Mouse (Mus musculus) kidney, postnatal 0 days (tissue): ENCODE data around the gene Ppp1r14d. TPM values are rescaled to one million over a fixed set of nuclear protein-coding genes. Genes with fewer than 3 reads are reported as not detected.

Experiments used
- ATAC-seq: fragments of 200-750 bp; cut with Nextera tagmentation; replicated peaks from 2 replicates; pipeline ENCODE4 v1.8.0; 2017; ENCODE audit warnings: low read depth, moderate number of reproducible peaks, moderate TSS enrichment, moderate library complexity; ENCODE audit not compliant: low FRiP score
- DNase-seq: peaks from one replicate; pipeline ENCODE4 v3.0.0-alpha.2; 2016; ENCODE audit warnings: low spot score
- H3K27ac ChIP-seq: fragments of 300-500 bp; sonication (generic); 2 replicates; pipeline ENCODE4 v1.5.1; 2014; ENCODE audit warnings: mild to moderate bottlenecking
- H3K27me3 ChIP-seq: fragments of 300-500 bp; sonication (generic); 2 replicates; pipeline ENCODE4 v1.6.1; 2014; ENCODE audit warnings: low read length, mixed read lengths; ENCODE audit not compliant: insufficient read depth
- H3K36me3 ChIP-seq: fragments of 300-500 bp; sonication (generic); 2 replicates; pipeline ENCODE4 v1.6.1; 2014; ENCODE audit warnings: low read length, mixed read lengths; ENCODE audit not compliant: insufficient read depth
- H3K4me1 ChIP-seq: fragments of 300-500 bp; sonication (generic); replicated peaks from 2 replicates; pipeline ENCODE4 v1.6.1; 2014; ENCODE audit warnings: antibody characterized with exemption, low read length, mixed read lengths; ENCODE audit not compliant: insufficient read depth
- H3K4me2 ChIP-seq: fragments of 300-500 bp; sonication (generic); 2 replicates; pipeline ENCODE4 v1.6.1; 2014; ENCODE audit warnings: mild to moderate bottlenecking, low read length, moderate library complexity, mixed read lengths
- H3K4me3 ChIP-seq: fragments of 300-500 bp; sonication (generic); replicated peaks from 2 replicates; pipeline ENCODE4 v1.5.1; 2014; ENCODE audit warnings: low read depth, low read length
- H3K9ac ChIP-seq: fragments of 300-500 bp; sonication (generic); 2 replicates; pipeline ENCODE4 v1.6.1; 2014; ENCODE audit warnings: low read depth, low read length
- H3K9me3 ChIP-seq: fragments of 300-500 bp; sonication (generic); replicated peaks from 2 replicates; pipeline ENCODE4 v1.6.1; 2016; ENCODE audit warnings: low read length, inconsistent platforms, mixed read lengths
- CTCF ChIP-seq: IDR thresholded peaks from 2 replicates; pipeline ENCODE4 v1.5.1; 2016; ENCODE audit warnings: antibody characterized with exemption, low read depth, mild to moderate bottlenecking, moderate library complexity
- WGBS: fragments of 180-500 bp; shearing (Covaris S2); extraction: QIAGEN DNeasy Blood & Tissue Kit; methylation state at CpG from one replicate; pipeline ENCODE4 v1.1.7; 2014; 5-methylcytosine and 5-hydroxymethylcytosine counted together
- polyA plus RNA-seq: library from polyadenylated mRNA; unstranded; fragments of >200 nt; fragmentation: Nextera tagmentation; extraction: Ambion mirVana; gene quantifications from 2 replicates; pipeline ENCODE4 v1.2.1, GENCODE M21; 2015

Ppp1r14d gene
- polyA plus RNA-seq, 1 experiment from 2014 or later: 1.0 TPM

DNA sequence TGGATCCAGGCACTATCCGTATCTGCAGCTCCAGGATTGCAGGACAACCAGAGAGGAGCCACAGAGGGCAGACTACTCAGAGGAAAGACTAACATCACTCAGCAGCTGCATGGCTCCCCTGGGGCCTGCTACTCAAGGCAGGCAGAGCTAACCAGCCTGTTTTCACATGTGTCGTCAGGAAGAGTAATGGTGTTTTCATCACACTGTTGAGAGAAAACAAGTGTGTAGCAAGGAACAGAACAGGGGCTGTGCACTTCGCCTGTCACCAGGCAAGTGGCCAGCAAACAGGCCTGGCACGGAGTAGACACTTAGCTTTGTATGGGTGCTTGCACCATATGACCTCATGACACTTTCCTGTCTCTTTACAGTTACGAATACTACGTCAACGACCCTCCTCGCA, 58.1 kb downstream of the Ppp1r14d start:
- DNase-seq (peak; percentile 21), ATAC-seq (no peak)
- Histone ChIP-seq H3K27me3 (no peaks in the 10 kb centered on the region), H3K36me3 (no peaks in the 10 kb centered on the region), H3K9ac (no peak overlapping the region), H3K4me3 (no peak overlapping the region), H3K4me2 (no peak overlapping the region), H3K4me1 (peaks cover 27% of the 10 kb centered on the region), H3K27ac (no peak overlapping the region), H3K9me3 (no peaks in the 10 kb centered on the region)
- 48% methylated on average over 8 of the region's 8 CpGs for WGBS
- no peak for TF ChIP-seq CTCF

DNA sequence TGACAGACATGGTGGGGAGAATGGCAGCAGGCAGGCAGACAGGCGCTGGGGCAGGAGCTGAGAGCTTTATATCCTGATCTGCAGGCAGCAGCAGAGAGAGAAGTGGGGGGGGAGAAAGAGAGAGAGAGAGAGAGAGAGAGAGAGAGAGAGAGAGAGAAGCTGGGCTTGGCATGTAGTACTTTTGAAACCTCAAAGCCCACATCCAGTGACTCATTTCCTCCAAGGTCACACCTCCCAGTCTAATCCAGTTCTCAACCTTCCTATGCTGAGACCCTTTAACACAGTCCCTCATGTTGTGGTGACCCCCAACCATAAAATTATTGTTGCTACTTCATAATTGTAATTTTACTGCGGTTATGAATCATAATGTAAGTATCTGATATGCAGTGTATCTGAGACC, 59.4 kb downstream of the Ppp1r14d start:
- H3K27me3 ChIP-seq: no peaks in the 10 kb centered on the region
- H3K4me3 ChIP-seq: no peak overlapping the region
- H3K36me3 ChIP-seq: no peaks in the 10 kb centered on the region
- TF ChIP-seq CTCF: no peak
- peaks cover 27% of the 10 kb centered on the region for H3K4me1 ChIP-seq
- no peak overlapping the region for H3K9ac ChIP-seq
- H3K27ac ChIP-seq: no peak overlapping the region
- DNase-seq (no peak), ATAC-seq (no peak)
- no peak overlapping the region for H3K4me2 ChIP-seq
- H3K9me3 ChIP-seq: no peaks in the 10 kb centered on the region
- WGBS: 85% methylated on average over 2 of the region's 2 CpGs

Other genes with a start within 250 kb of the Ppp1r14d start
- gene Ccdc32, start 200.5 kb downstream of the Ppp1r14d start, polyA plus RNA-seq: 29.9 and 30.1 TPM in 2 replicates
- gene Rpusd2, start 195.1 kb downstream of the Ppp1r14d start, polyA plus RNA-seq: 2.8 and 3.1 TPM in 2 replicates
- 25.6 and 26.0 TPM in 2 replicates for gene Knl1, start 182.8 kb downstream of the Ppp1r14d start, polyA plus RNA-seq
- gene Rad51, start 117.1 kb downstream of the Ppp1r14d start, polyA plus RNA-seq: 17.0 and 22.4 TPM in 2 replicates
- gene Rmdn3, start 72.9 kb downstream of the Ppp1r14d start, polyA plus RNA-seq: 35.0 and 36.2 TPM in 2 replicates
- gene Gchfr, start 62.1 kb downstream of the Ppp1r14d start, polyA plus RNA-seq: 33.9 and 35.0 TPM in 2 replicates
- gene Gm14137, start 55.4 kb downstream of the Ppp1r14d start, polyA plus RNA-seq: 0.27 and 0.33 TPM in 2 replicates
- gene Zfyve19, start 21.3 kb downstream of the Ppp1r14d start, polyA plus RNA-seq: 41.9 and 44.0 TPM in 2 replicates
- 15.1 and 16.8 TPM in 2 replicates for gene Dnajc17, start 21.1 kb downstream of the Ppp1r14d start, polyA plus RNA-seq
- 62.3 and 62.7 TPM in 2 replicates for gene Spint1, start 7.5 kb upstream of the Ppp1r14d start, polyA plus RNA-seq
- 3.5 and 3.6 TPM in 2 replicates for gene Rhov, start 41.4 kb upstream of the Ppp1r14d start, polyA plus RNA-seq
- 13.4 and 15.0 TPM in 2 replicates for gene Vps18, start 58.8 kb upstream of the Ppp1r14d start, polyA plus RNA-seq
- gene Dll4, start 95.9 kb upstream of the Ppp1r14d start, polyA plus RNA-seq: 7.9 and 8.4 TPM in 2 replicates
- gene Chac1, start 121.3 kb upstream of the Ppp1r14d start, polyA plus RNA-seq: 0.64 and 0.83 TPM in 2 replicates
- gene Ino80, start 247.8 kb upstream of the Ppp1r14d start, polyA plus RNA-seq: 3.5 TPM in 2 replicates